Mouse (Mus musculus): ENCODE data around the gene Hoxa10.

- TF ChIP-seq CTCF (IDR thresholded peaks at IDR 0.05; ENCODE audit: low read depth) (no peak), EP300 (IDR thresholded peaks at IDR 0.05; ENCODE audit: low read depth) (no peak)
These were observed 5.1 kb upstream of the Hoxa10 start, which contains the start of gene Hoxa11 for GRCm38 (mm10) chr6:52245757-52246142.

Measured in liver, postnatal 0 days (tissue).